21 mouse cellular contexts compared by ENCODE assay signal in the genomic region with DNA sequence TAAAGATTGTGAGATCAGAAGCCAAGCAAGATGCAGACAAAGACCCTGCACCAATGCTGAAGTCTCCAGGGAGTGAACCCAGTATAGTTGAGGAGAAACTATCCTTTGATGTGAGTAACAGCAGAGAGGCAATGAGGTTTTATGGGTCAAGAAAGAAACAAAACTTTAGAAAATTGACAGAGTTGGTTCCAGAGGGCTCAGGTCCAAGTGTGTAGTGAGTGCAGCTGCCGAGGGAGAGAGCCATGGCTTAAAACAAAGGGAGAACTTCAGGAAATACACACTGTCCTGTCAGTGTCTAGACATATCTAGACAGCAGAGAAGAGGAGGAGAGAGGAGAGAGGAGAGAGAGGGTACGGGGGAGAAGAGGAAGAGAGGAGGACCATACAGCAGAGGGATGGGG.
"Had no signal": no experiment of that assay in that cellular context is flagged by ENCODE, and none has a peak within 500 bp of the region (broad histone marks: within the 10 kb centered on the region; RNA-seq: fewer than 3 reads in every experiment).

No protein-coding gene starts in this region.

- ATAC-seq: liver, postnatal 0 days; lung, postnatal 0 days; midbrain, embryonic 13.5 days; midbrain, embryonic 15.5 days had no signal

- DNase-seq: liver, postnatal 0 days; lung, embryonic 14.5 days; lung, postnatal 14 days; lung, postnatal 36 days; retina, postnatal 1 day; right cerebral cortex, adult 18-20 months; right cerebral cortex, postnatal 25 days; right cerebral cortex, postnatal 4 days; thymus, adult 2 months; thymus, postnatal 25 days; thymus, postnatal 4 days had no signal

- H3K36me3 ChIP-seq: liver, embryonic 15.5 days; midbrain, embryonic 13.5 days; midbrain, embryonic 15.5 days; neural tube, embryonic 12.5 days; stomach, embryonic 15.5 days had no signal

- H3K4me3 ChIP-seq: liver, embryonic 15.5 days; megakaryocyte, embryonic 14.5 days; midbrain, embryonic 13.5 days; midbrain, embryonic 15.5 days; neural tube, embryonic 12.5 days; stomach, embryonic 15.5 days had no signal

- H3K9ac ChIP-seq: liver, embryonic 15.5 days; liver, postnatal 0 days; lung, embryonic 14.5 days; midbrain, embryonic 13.5 days; midbrain, embryonic 15.5 days; neural tube, embryonic 12.5 days; stomach, embryonic 15.5 days had no signal

- H3K9me3 ChIP-seq: liver, embryonic 15.5 days; megakaryocyte, embryonic 14.5 days; midbrain, embryonic 13.5 days; midbrain, embryonic 15.5 days; neural tube, embryonic 12.5 days; stomach, embryonic 15.5 days had no signal

- H3K27me3 ChIP-seq: liver, embryonic 15.5 days; megakaryocyte, embryonic 14.5 days; midbrain, embryonic 13.5 days; midbrain, embryonic 15.5 days; neural tube, embryonic 12.5 days; stomach, embryonic 15.5 days had no signal

- H3K4me1 ChIP-seq: liver, embryonic 15.5 days; megakaryocyte, embryonic 14.5 days; midbrain, embryonic 13.5 days; midbrain, embryonic 15.5 days; neural tube, embryonic 12.5 days; stomach, embryonic 15.5 days had no signal

- H3K4me2 ChIP-seq: liver, embryonic 15.5 days; lung, embryonic 14.5 days; midbrain, embryonic 11.5 days; midbrain, embryonic 13.5 days; midbrain, embryonic 15.5 days; neural tube, embryonic 12.5 days; stomach, embryonic 15.5 days had no signal

- H3K27ac ChIP-seq: liver, embryonic 15.5 days; macrophage; midbrain, embryonic 13.5 days; midbrain, embryonic 15.5 days; neural tube, embryonic 12.5 days; stomach, embryonic 15.5 days; stomach, postnatal 0 days had no signal
